ENCODE assay signal across 11 mouse cellular contexts in genomic region chr17:88318207-88318791, GRCm38 (mm10).
DNase-seq lines count a peak whose midpoint lies in the region; ATAC-seq lines count a peak whose summit lies in the region.
"Had no signal": no experiment of that assay in that cellular context is flagged by ENCODE, and none has a peak within 500 bp of the region (broad histone marks: within the 10 kb centered on the region; RNA-seq: fewer than 3 reads in every experiment).

No protein-coding gene starts in this region.

- peak; percentile 95 for DNase-seq in heart, adult 11 months
- DNase-seq in heart, postnatal 25 days (ENCODE audit: low spot score): no peak
- DNase-seq in urinary bladder, postnatal 4 days (ENCODE audit: low spot score in 2 of 2): peak; percentile 31 to 69
- no peak for DNase-seq in urinary bladder, adult 2 months (ENCODE audit: low spot score)
- DNase-seq in kidney, postnatal 25 days: peak; percentile 46 to 71
- DNase-seq in left cerebral cortex, postnatal 14 days (ENCODE audit: low spot score in 2 of 2): no peak
- no peak for DNase-seq in T-cell, adult 2 months (ENCODE audit: low spot score)
- DNase-seq: cerebellum, postnatal 36 days; right cerebral cortex, adult 18-20 months had no signal

- ATAC-seq in activated CD4-positive, CD25-positive, alpha-beta regulatory T cell, adult 4 months: no peak
- ATAC-seq: intestine, embryonic 15.5 days had no signal

- intact Hi-C loops in heart, postnatal 25 days (cut with DNase I): no loop called here
- intact Hi-C loops in left cerebral cortex, postnatal 14 days (cut with DNase I): no loop called here

Comparison
In these comparisons a context has a peak if more than half of its experiments do, and no peak if none do; other contexts are left out.
1. DNase-seq: peak in heart, adult 11 months (single experiment), urinary bladder, postnatal 4 days (2 of 2) and kidney, postnatal 25 days (2 of 2); none in heart, postnatal 25 days (single experiment), urinary bladder, adult 2 months (single experiment), left cerebral cortex, postnatal 14 days (0 of 2) and T-cell, adult 2 months (single experiment).